Mouse (Mus musculus): ENCODE results near the gene Xpo4. TPM values are rescaled to one million over a fixed set of nuclear protein-coding genes. Genes with fewer than 3 reads are reported as not detected.

The Xpo4 gene
- polyA plus RNA-seq (2017; shearing (Covaris generic)) = 10 to 100 TPM; 35.9 to 39.1 TPM

DNA sequence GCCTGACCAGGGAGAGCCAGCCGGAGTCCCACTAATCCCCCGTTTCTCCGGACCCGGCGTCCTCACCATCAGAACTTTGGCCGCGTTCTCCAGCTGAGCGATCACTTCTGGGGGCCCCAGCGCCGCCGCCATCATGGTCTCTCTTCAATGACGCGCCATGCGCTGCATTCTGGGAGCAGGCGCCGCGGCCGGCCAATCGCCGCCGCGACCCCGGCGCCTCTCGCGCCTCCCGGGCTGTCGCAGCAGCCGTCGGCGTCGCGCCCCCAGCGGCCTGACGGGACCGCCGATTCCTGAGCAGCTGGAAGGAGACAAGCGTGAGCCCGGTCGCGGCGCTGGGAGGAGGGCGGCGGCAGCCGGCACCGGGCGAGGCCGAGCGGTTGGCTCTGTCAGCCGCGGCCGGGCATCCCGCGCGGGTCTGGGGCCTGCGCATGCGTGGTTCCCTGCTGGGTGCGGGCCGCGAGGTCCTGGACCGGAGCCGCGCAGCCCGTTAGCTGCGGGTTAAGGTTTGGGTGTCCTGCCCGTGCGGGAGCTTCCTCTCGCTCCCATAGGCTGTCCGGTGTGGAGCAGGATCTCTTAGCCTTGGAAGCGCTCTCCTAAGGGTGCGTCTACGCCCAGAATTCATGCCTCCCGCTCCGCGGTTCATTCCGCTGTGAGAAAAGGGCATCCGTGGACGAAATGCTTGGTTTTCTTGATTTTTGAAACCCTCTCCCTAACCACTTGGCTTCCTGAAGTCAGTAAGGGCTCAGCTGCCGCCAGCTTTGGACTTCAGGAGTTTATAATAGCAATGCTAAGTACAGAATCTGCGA, at the start of gene Xpo4:
Gene Xpo4, minus strand, starts transcription at position 609 of the 806 bp plus-strand sequence.

DNA sequence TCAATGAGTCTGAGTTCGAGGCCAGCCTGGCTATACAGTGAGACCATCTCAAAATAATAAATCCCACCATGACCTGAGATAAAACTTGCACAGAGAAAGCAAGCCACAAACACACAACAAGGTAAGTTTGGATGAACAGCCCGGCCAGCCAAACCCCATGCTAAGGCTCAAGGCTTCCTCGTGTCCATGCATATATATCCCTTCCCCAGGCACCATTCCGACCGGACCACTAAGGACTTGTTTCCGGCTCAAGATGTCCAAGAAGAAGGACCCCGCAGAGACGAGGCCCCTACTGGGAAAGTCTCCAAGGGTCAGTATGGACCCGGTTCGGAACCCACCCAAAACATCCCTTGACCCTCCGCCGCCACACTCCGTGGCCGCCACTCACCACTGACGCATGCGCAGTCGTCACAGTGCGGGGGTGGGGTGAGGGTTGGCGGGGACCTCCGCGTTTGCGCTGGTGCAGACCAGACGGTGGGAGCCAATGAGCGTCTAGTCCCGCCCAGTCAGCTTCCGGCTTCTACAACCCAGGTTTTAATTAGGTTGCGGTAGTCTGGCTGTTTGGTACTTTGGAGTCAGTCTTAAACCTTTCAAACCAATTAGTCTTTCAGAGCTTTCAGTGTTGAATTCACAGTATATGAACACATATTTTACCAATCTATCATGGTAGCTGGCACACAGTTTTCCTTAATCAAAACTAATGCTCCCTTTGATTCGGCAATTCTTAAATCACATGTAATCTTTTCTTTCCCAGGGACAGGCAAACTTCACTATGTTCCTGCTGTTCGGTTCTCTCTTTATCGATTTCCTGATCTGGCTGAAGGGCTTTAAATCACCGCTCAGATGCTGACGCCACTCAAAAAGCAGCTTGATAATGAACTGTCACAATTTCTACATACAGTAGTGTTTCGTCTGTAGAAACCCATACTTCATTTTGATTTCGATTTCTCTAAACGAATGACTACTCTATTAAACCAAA, 93.8 kb downstream of the Xpo4 start, which contains the start of gene Eef1akmt1:
Gene Eef1akmt1, minus strand, starts transcription at position 458 of the 979 bp plus-strand sequence.

Other genes starting within 250 kb of the Xpo4 start
- gene Ift88, start 241.4 kb downstream of the Xpo4 start, polyA plus RNA-seq (2017; shearing (Covaris generic)) = 1 to 10 TPM; 2.4 to 3.1 TPM
- under 1 TPM in 1 of 2 experiments, not detected in 1; 0.24 TPM for gene Il17d, start 140.7 kb downstream of the Xpo4 start, polyA plus RNA-seq (2017; shearing (Covaris generic))
- 100 to 1,000 TPM in 1 of 2 experiments, 10 to 100 TPM in 1; 65.9 to 111 TPM for gene Eef1akmt1, start 93.8 kb downstream of the Xpo4 start, polyA plus RNA-seq (2017; shearing (Covaris generic))
- gene Gm49361, start 80.7 kb upstream of the Xpo4 start, polyA plus RNA-seq (2017; shearing (Covaris generic)) = not detected
- 10 to 100 TPM; 50.8 to 66.8 TPM for gene Lats2, start 93.0 kb upstream of the Xpo4 start, polyA plus RNA-seq (2017; shearing (Covaris generic))
- 100 to 1,000 TPM; 202 to 234 TPM for gene Sap18, start 132.8 kb upstream of the Xpo4 start, polyA plus RNA-seq (2017; shearing (Covaris generic))
- gene Ska3, start 160.8 kb upstream of the Xpo4 start, polyA plus RNA-seq (2017; shearing (Covaris generic)) = 1 to 10 TPM in 1 of 2 experiments, under 1 TPM in 1; 0.64 to 2.7 TPM
- gene Mrpl57, start 160.8 kb upstream of the Xpo4 start, polyA plus RNA-seq (2017; shearing (Covaris generic)) = 100 to 1,000 TPM in 1 of 2 experiments, 10 to 100 TPM in 1; 99.9 to 122 TPM
- 100 to 1,000 TPM; 182 to 196 TPM for gene Zdhhc20, start 224.8 kb upstream of the Xpo4 start, polyA plus RNA-seq (2017; shearing (Covaris generic))

Data from inflammation-experienced regulatory T-cells (primary cell).